Mouse (Mus musculus): ENCODE data around the gene Pla2g5. TPM values are rescaled to one million over a fixed set of nuclear protein-coding genes. Genes with fewer than 3 reads are reported as not detected.

Gene Pla2g5
- total RNA-seq, 2 experiments from 2014 or later = not detected

DNA sequence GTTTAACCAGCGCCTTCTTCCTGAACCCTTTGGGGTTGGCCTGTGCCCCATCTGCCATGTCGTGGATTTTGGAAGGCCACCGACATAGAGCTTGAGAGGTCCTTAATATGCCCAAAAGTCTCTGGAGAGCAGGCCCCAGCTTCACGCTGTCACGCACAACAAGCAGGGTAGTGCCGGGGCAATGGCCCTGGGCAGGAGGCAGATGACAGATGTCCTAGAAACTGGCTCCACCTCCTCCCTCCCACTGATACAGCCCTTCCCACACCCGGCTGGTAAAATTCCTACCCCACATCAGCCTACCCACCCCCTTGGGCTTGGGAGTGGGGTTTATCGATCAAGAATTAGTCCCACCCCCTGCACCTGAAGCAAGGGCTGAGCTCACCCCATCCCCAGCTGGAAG lies 105.9 kb downstream of the Pla2g5 start, which contains the start of gene Pla2g2f:
TSS of gene Pla2g2f (minus strand) at position 211 of the 400 bp plus-strand sequence.
- ATAC-seq (replicated peaks; ENCODE audit: low FRiP score, poor library complexity, severe bottlenecking) = no peak

DNA sequence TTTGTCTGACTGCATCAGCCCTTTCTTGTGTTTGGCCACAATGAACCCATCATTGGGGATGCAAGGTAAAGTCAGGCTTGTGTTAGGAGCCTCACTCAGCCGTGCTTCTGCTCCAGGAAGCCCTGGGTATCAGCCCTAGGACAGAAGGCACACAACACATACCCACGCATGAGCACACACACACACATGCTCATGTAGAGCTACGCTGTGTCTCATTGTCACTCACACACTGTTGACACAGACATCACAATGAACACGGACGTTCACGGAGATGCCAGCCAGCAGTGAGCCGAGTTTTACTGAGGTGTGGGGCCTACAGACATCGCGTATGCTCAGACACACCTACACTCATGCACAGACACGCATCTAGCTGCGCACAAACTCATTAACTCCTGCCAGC lies 107.3 kb downstream of the Pla2g5 start:
- ATAC-seq (replicated peaks; ENCODE audit: low FRiP score, poor library complexity, severe bottlenecking) = no peak

DNA sequence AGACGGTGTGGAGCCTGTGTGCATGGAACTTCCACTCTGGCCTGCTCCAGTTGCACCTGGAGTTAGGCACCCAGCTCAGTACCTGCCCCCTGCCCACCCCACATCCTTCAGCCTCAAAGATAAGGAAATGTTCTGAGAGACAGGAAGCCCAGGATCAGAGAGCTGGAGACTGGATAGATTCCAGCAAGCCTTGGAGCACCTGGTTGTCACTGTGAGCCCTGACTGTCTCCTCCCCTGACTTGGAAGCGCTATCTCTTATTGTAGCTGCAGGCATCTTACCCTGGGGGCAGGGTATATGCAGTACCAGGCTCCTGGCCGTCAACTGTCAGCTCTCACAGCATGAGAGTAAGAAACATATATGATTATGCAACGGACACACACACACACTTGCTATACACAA lies 107.8 kb downstream of the Pla2g5 start:
- no peak for ATAC-seq (replicated peaks; ENCODE audit: low FRiP score, poor library complexity, severe bottlenecking)

DNA sequence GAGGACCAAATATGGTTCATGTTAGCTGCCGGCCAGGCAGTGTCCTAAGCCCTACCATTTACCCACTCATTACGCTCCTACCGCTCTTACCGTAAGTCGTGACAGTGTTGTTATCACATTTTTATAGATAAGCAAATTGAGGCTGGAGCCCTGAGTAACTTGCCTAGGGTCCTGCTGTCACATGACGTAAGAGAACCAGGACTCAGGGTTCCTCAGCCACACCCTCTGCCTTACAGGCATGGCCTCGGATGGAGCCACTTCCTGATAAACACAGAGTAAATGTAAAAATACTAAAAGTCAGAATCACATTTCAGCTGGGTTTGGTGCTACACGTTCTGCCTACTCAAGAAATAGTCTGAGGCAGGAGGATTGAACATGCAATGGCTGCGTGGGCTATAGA lies 108.8 kb downstream of the Pla2g5 start:
- no peak for ATAC-seq (replicated peaks; ENCODE audit: low FRiP score, poor library complexity, severe bottlenecking)

DNA sequence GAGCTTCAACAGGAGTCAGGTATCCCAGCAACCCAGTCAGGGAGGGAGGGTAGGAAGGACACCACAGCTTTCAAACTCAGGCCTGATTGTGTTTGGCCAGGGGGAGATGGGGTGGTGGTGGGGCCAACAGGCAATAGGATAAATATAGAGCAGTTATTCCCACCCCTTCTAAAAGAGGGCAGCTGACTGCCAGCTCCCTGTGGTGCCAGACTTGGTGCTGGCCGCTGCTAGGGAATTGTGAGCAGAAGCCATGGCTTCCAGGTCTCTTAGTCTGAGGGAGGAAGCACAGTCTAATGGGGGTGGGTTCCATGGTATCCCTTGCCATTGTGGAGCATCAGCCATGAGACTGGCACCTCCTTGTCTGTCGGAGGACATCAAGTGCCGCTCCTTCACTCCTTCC lies 109.7 kb downstream of the Pla2g5 start:
- ATAC-seq (replicated peaks; ENCODE audit: low FRiP score, poor library complexity, severe bottlenecking) = no peak

DNA sequence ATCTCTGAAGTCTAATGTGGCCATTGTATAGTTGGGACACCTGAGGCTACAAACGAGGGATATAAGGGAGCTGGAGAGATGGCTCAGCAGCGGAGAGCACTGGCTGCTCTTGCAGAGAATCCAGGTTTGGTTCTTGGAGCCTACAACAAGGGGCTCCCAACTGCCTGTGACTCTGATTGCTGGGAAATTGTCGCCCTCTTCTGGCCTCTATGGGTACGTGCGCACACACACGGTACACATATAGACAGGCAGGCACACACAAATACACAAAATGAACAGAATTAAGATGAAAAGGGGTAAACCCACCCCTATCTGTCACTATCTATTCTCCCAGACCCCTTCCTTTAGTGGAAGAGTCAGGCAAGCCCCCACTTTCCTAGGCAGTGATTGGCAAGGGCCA lies 110.7 kb downstream of the Pla2g5 start:
- ATAC-seq (replicated peaks; ENCODE audit: low FRiP score, poor library complexity, severe bottlenecking) = no peak

Other genes with a start within 250 kb of the Pla2g5 start
- not detected in 2 replicates for gene Vwa5b1, start 227.6 kb downstream of the Pla2g5 start, total RNA-seq (2015; ENCODE audit: low replicate concordance)
- 2.4 TPM in 1 of 2 replicates, not detected in the other for gene Vwa5b1, start 227.6 kb downstream of the Pla2g5 start, total RNA-seq (2017; ENCODE audit: low replicate concordance)
- gene Pla2g2c, start 138.7 kb downstream of the Pla2g5 start, total RNA-seq (2015; ENCODE audit: low replicate concordance) = not detected in 2 replicates
- not detected in 2 replicates for gene Pla2g2c, start 138.7 kb downstream of the Pla2g5 start, total RNA-seq (2017; ENCODE audit: low replicate concordance)
- not detected in 2 replicates for gene Ubxn10, start 126.3 kb downstream of the Pla2g5 start, total RNA-seq (2015; ENCODE audit: low replicate concordance)
- not detected in 2 replicates for gene Ubxn10, start 126.3 kb downstream of the Pla2g5 start, total RNA-seq (2017; ENCODE audit: low replicate concordance)
- gene Pla2g2f, start 105.9 kb downstream of the Pla2g5 start, total RNA-seq (2015; ENCODE audit: low replicate concordance) = not detected in 2 replicates
- not detected in 2 replicates for gene Pla2g2f, start 105.9 kb downstream of the Pla2g5 start, total RNA-seq (2017; ENCODE audit: low replicate concordance)
- 0.84 TPM in 1 of 2 replicates, not detected in the other for gene Pla2g2d, start 87.7 kb downstream of the Pla2g5 start, total RNA-seq (2015; ENCODE audit: low replicate concordance)
- 0.26 TPM in 1 of 2 replicates, not detected in the other for gene Pla2g2d, start 87.7 kb downstream of the Pla2g5 start, total RNA-seq (2017; ENCODE audit: low replicate concordance)
- gene Gm13030, start 10.5 kb upstream of the Pla2g5 start, total RNA-seq (2015; ENCODE audit: low replicate concordance) = 11.5 TPM in 1 of 2 replicates, not detected in the other
- gene Gm13030, start 10.5 kb upstream of the Pla2g5 start, total RNA-seq (2017; ENCODE audit: low replicate concordance) = not detected in 2 replicates
- not detected in 2 replicates for gene Pla2g2e, start 14.5 kb upstream of the Pla2g5 start, total RNA-seq (2015; ENCODE audit: low replicate concordance)
- not detected in 2 replicates for gene Pla2g2e, start 14.5 kb upstream of the Pla2g5 start, total RNA-seq (2017; ENCODE audit: low replicate concordance)
- gene Otud3, start 50.5 kb upstream of the Pla2g5 start, total RNA-seq (2015; ENCODE audit: low replicate concordance) = 1.5 and 2.1 TPM in 2 replicates
- gene Otud3, start 50.5 kb upstream of the Pla2g5 start, total RNA-seq (2017; ENCODE audit: low replicate concordance) = 0.26 and 3.8 TPM in 2 replicates
- gene Rnf186, start 103.6 kb upstream of the Pla2g5 start, total RNA-seq (2015; ENCODE audit: low replicate concordance) = not detected in 2 replicates
- not detected in 2 replicates for gene Rnf186, start 103.6 kb upstream of the Pla2g5 start, total RNA-seq (2017; ENCODE audit: low replicate concordance)
- 0.19 and 0.42 TPM in 2 replicates for gene Tmco4, start 109.4 kb upstream of the Pla2g5 start, total RNA-seq (2015; ENCODE audit: low replicate concordance)
- 1.4 and 2.5 TPM in 2 replicates for gene Tmco4, start 109.4 kb upstream of the Pla2g5 start, total RNA-seq (2017; ENCODE audit: low replicate concordance)
- not detected in 2 replicates for gene Htr6, start 212.1 kb upstream of the Pla2g5 start, total RNA-seq (2015; ENCODE audit: low replicate concordance)
- gene Htr6, start 212.1 kb upstream of the Pla2g5 start, total RNA-seq (2017; ENCODE audit: low replicate concordance) = not detected in 2 replicates
- gene Nbl1, start 229.5 kb upstream of the Pla2g5 start, total RNA-seq (2015; ENCODE audit: low replicate concordance) = not detected in 2 replicates
- gene Nbl1, start 229.5 kb upstream of the Pla2g5 start, total RNA-seq (2017; ENCODE audit: low replicate concordance) = not detected in 2 replicates

All from erythroblast, adult 5-6 weeks (primary cell).